Mouse (Mus musculus) stomach, postnatal 0 days (tissue): ENCODE measurements around the gene Dexi.

Source experiments
- CTCF ChIP-seq: IDR thresholded peaks from 2 replicates; pipeline ENCODE4 v1.5.1; 2016; ENCODE audit warnings: antibody characterized with exemption, low read depth, mild to moderate bottlenecking, moderate library complexity
- EP300 ChIP-seq: optimal IDR thresholded peaks from 2 replicates; pipeline ENCODE3; 2016; ENCODE audit warnings: antibody characterized with exemption

GRCm38 (mm10) chr16:10454583-10454974 lies 88.3 kb downstream of the Dexi start:
- TF ChIP-seq CTCF (no peak), EP300 (no peak)
